Mouse (Mus musculus) limb, embryonic 13.5 days (tissue): ENCODE data around the gene Plekhg4. TPM values are rescaled to one million over a fixed set of nuclear protein-coding genes. Genes with fewer than 3 reads are reported as not detected.

ENCODE experiments used
- ATAC-seq: fragments of 200-750 bp; cut with Nextera tagmentation; 2 replicates; pipeline ENCODE4 v1.8.0; 2017; ENCODE audit warnings: low read depth, moderate number of reproducible peaks, moderate TSS enrichment; ENCODE audit not compliant: low FRiP score
- H3K27ac ChIP-seq: fragments of 300-500 bp; sonication (generic); 2 replicates; pipeline ENCODE4 v1.5.1; 2015; ENCODE audit warnings: inconsistent platforms, mild to moderate bottlenecking, moderate library complexity
- H3K27me3 ChIP-seq: fragments of 300-500 bp; sonication (generic); 2 replicates; pipeline ENCODE4 v1.6.1; 2015; ENCODE audit warnings: mild to moderate bottlenecking, inconsistent platforms
- H3K36me3 ChIP-seq: fragments of 300-500 bp; sonication (generic); 2 replicates; pipeline ENCODE4 v1.6.1; 2015; ENCODE audit warnings: inconsistent platforms, mild to moderate bottlenecking, moderate library complexity
- H3K4me1 ChIP-seq: fragments of 300-500 bp; sonication (generic); 2 replicates; pipeline ENCODE4 v1.6.1; 2015; ENCODE audit warnings: inconsistent platforms
- H3K4me2 ChIP-seq: fragments of 300-500 bp; sonication (generic); replicated peaks from 2 replicates; pipeline ENCODE4 v1.6.1; 2015; ENCODE audit warnings: inconsistent platforms, mild to moderate bottlenecking, moderate library complexity
- H3K4me3 ChIP-seq: fragments of 300-500 bp; sonication (generic); 2 replicates; pipeline ENCODE4 v1.5.1; 2015; ENCODE audit warnings: moderate library complexity, mild to moderate bottlenecking, inconsistent platforms
- H3K9ac ChIP-seq: fragments of 300-500 bp; sonication (generic); 2 replicates; pipeline ENCODE4 v1.6.1; 2015; ENCODE audit warnings: mild to moderate bottlenecking, inconsistent platforms
- H3K9me3 ChIP-seq: fragments of 300-500 bp; sonication (generic); 2 replicates; pipeline ENCODE4 v1.6.1; 2016; ENCODE audit warnings: inconsistent platforms
- WGBS: fragments of 180-500 bp; shearing (Covaris S2); methylation state at CpG from one replicate; pipeline ENCODE4 v1.1.7; 2015; 5-methylcytosine and 5-hydroxymethylcytosine counted together
- polyA plus RNA-seq: library from polyadenylated mRNA; unstranded; fragments of >200 nt; fragmentation: Nextera tagmentation; extraction: Ambion mirVana; gene quantifications from 2 replicates; pipeline ENCODE4 v1.2.1, GENCODE M21; 2015

The Plekhg4 gene
- polyA plus RNA-seq, 1 experiment from 2014 or later, result 0.73 TPM

DNA sequence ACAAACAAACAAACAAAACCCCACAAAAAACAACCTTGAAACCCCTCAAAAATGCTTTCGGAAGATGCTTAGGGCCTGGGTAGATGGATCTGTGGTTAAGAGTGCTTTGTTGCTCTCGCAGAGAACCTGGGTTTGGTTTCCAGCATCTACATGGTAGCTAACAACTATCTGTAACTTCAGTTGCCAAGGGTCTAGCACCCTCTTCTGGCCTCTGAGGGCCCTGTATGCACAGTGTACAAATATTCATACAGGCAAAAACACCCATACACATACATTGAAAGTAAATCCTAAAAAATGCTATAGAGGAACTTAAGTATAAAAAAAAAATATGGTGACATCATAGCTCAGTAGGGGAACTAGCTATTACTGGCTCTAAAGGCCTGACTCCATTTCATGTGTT lies 11.0 kb downstream of the Plekhg4 start:
- Histone ChIP-seq H3K36me3 (no peaks in the 10 kb centered on the region), H3K4me2 (no peak overlapping the region), H3K9ac (no peak overlapping the region), H3K27ac (no peak overlapping the region), H3K4me1 (peaks cover 43% of the 10 kb centered on the region), H3K27me3 (no peaks in the 10 kb centered on the region), H3K4me3 (no peak overlapping the region), H3K9me3 (peaks cover 5% of the 10 kb centered on the region; the same call in 1 of the 2 replicates)
- ATAC-seq, result no peak
- whole genome bisulfite sequencing, result 96% methylated on average over 2 of the region's 2 CpGs

DNA sequence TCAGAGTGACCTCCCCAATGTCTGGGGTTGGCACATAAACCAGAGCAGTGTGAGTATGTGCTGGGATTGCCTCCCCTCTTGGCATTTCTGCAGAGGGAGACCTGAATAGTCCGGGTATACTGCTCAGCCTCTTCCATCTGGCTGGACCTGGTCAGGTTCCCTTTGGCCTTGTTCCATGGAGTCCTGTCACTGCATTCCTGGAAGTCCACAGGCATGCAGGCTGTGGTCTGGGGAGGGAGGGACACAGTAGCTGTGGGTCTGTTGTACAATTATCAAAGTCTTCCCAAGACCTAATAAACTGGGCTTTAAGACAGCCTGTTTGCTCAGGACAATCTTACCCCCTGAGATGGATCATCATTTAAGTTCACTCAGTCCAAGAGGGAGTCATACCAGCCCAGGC lies 14.1 kb downstream of the Plekhg4 start:
- no peak for ATAC-seq
- WGBS, result 53% methylated on average over 1 of the region's 1 CpGs

DNA sequence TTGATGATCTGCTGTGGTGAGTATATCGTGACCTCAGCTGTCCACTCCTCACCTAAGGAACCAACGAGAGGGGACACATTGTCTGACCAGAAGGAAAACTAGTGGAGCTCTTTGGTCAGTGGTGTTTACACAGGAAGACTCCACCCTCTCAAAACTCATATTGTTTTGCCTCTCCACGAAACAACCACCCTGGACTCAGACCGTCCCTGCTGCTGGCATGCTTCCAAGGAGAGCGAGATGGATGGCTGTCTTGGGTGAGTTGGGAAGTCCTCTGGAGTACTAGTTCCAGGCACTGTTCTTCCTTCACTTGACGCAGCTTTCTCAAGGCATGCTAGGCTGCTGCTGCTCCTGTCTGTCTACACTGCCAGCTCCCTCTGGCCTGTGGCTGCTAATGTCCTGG lies 16.0 kb downstream of the Plekhg4 start:
- Histone ChIP-seq H3K9me3 (0 out of 2 replicates have a peak, but pooled peaks cover under 1% of the 10 kb centered on the region), H3K4me3 (no peak overlapping the region), H3K9ac (no peak overlapping the region), H3K27ac (no peak overlapping the region), H3K27me3 (0 out of 2 replicates have a peak, but pooled peaks cover 2% of the 10 kb centered on the region), H3K4me1 (peaks cover 31% of the 10 kb centered on the region), H3K36me3 (no peaks in the 10 kb centered on the region), H3K4me2 (no peak overlapping the region)
- 78% methylated on average over 6 of the region's 6 CpGs for whole genome bisulfite sequencing
- no peak for ATAC-seq

More for the DNA sequence above, 14.1 kb downstream of the Plekhg4 start:
- H3K27ac ChIP-seq, result no peak overlapping the region
- H3K4me2 ChIP-seq, result no peak overlapping the region
- H3K27me3 ChIP-seq, result 0 out of 2 replicates have a peak, but pooled peaks cover 2% of the 10 kb centered on the region
- no peak overlapping the region for H3K4me3 ChIP-seq
- H3K4me1 ChIP-seq, result peaks cover 31% of the 10 kb centered on the region
- H3K36me3 ChIP-seq, result no peaks in the 10 kb centered on the region
- peaks cover 5% of the 10 kb centered on the region; the same call in 1 of the 2 replicates for H3K9me3 ChIP-seq
- no peak overlapping the region for H3K9ac ChIP-seq

- no peak for ATAC-seq
- H3K4me2 ChIP-seq, result no peak overlapping the region
These were observed 20.2 kb downstream of the Plekhg4 start for GRCm38 (mm10) chr8:105393089-105393787.

GRCm38 (mm10) chr8:105393915-105394314 lies 20.8 kb downstream of the Plekhg4 start:
- H3K4me1 ChIP-seq, result no peaks in the 10 kb centered on the region
- ATAC-seq, result no peak
- no peak overlapping the region for H3K27ac ChIP-seq
- H3K9ac ChIP-seq, result no peak overlapping the region
- no peak overlapping the region for H3K4me2 ChIP-seq
- no peaks in the 10 kb centered on the region for H3K9me3 ChIP-seq
- H3K4me3 ChIP-seq, result no peak overlapping the region
- H3K27me3 ChIP-seq, result 0 out of 2 replicates have a peak, but pooled peaks cover 2% of the 10 kb centered on the region
- WGBS, result 83% methylated on average over 7 of the region's 7 CpGs
- H3K36me3 ChIP-seq, result no peaks in the 10 kb centered on the region

More at GRCm38 (mm10) chr8:105393089-105393787, 20.2 kb downstream of the Plekhg4 start:
- H3K4me3 ChIP-seq, result no peak overlapping the region
- WGBS, result 86% methylated on average over 12 of the region's 12 CpGs
- H3K9me3 ChIP-seq, result no peaks in the 10 kb centered on the region
- H3K4me1 ChIP-seq, result peaks cover 1% of the 10 kb centered on the region; the same call in 1 of the 2 replicates
- H3K9ac ChIP-seq, result no peak overlapping the region
- H3K27me3 ChIP-seq, result 0 out of 2 replicates have a peak, but pooled peaks cover 2% of the 10 kb centered on the region
- H3K27ac ChIP-seq, result no peak overlapping the region
- no peaks in the 10 kb centered on the region for H3K36me3 ChIP-seq

DNA sequence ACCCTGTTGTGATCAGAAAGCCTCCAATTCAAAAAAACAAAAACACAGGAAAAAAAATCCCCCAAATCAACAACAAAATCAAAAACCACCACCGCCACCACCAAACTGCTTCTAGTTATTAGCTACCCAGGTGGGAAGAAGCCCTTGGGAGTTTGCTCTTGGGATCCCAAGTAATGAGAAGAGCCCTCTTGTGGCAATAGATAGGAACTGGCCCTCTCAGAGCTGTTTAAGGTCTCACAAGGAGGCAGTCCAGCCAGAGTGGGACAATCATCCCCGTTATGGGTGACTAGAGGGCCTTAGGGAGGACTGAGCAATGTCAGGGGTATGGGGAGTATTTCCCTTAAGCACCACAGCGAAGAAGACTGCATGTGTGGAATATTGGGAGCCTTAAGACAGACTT lies 24.7 kb downstream of the Plekhg4 start:
- H3K4me3 ChIP-seq, result no peak overlapping the region
- no peak overlapping the region for H3K9ac ChIP-seq
- no peaks in the 10 kb centered on the region for H3K27me3 ChIP-seq
- WGBS, result 40% methylated on average over 3 of the region's 3 CpGs
- H3K4me1 ChIP-seq, result no peaks in the 10 kb centered on the region
- no peak overlapping the region for H3K4me2 ChIP-seq
- no peak overlapping the region for H3K27ac ChIP-seq
- H3K36me3 ChIP-seq, result no peaks in the 10 kb centered on the region
- no peak for ATAC-seq
- H3K9me3 ChIP-seq, result no peaks in the 10 kb centered on the region

DNA sequence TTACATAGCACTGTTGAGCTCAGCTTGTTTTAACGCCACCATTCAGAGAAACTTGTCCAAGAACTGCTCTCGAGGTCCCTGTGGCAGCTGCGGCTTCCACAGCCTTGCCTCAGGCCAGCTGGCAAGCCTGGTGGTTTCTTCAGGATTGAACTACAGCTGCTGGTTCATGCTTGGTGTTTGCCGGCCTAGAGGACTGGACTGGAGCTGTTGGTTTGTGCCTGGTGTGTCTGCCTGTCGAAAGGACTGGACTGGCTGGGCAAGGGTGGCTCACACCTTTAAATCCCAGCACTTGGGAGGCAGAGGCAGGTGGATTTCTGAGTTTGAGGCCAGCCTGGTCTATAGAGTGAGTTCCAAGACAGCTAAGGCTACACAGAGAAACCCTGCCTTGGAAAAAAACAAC lies 26.9 kb downstream of the Plekhg4 start:
- no peak for ATAC-seq
- 81% methylated on average over 5 of the region's 5 CpGs for WGBS
- H3K36me3 ChIP-seq, result no peaks in the 10 kb centered on the region

DNA sequence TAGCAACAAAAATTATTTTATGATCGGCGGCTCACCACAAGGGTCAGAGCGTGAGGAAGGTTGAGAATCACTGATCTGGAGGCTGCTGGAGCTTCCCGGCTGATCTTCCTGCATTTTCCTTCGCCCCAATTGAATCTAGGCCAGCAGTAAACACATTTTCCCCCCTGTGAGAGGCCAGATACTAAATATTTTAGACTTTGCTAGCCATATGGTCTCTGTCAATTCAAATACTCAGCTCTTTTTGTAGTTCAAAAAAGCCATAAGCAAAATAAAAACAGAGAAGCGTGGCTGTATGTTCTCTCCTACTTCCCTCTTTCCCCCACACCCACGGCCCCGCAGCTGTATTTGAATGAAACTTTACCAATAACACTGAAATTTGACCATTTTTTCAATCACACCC lies 30.4 kb downstream of the Plekhg4 start:
- Histone ChIP-seq H3K4me1 (no peaks in the 10 kb centered on the region), H3K27me3 (no peaks in the 10 kb centered on the region), H3K4me3 (no peak overlapping the region), H3K9me3 (no peaks in the 10 kb centered on the region), H3K9ac (no peak overlapping the region), H3K4me2 (no peak overlapping the region), H3K36me3 (no peaks in the 10 kb centered on the region), H3K27ac (no peak overlapping the region)
- ATAC-seq, result no peak
- WGBS, result 86% methylated on average over 8 of the region's 8 CpGs

More for the DNA sequence above, 26.9 kb downstream of the Plekhg4 start:
- Histone ChIP-seq H3K4me1 (no peaks in the 10 kb centered on the region), H3K4me3 (no peak overlapping the region), H3K4me2 (no peak overlapping the region), H3K27me3 (no peaks in the 10 kb centered on the region), H3K9me3 (no peaks in the 10 kb centered on the region), H3K9ac (no peak overlapping the region), H3K27ac (no peak overlapping the region)

- Histone ChIP-seq H3K9me3 (no peaks in the 10 kb centered on the region), H3K4me1 (no peaks in the 10 kb centered on the region)
- no peak for ATAC-seq
These were observed 31.4 kb downstream of the Plekhg4 start for GRCm38 (mm10) chr8:105404496-105404895.

DNA sequence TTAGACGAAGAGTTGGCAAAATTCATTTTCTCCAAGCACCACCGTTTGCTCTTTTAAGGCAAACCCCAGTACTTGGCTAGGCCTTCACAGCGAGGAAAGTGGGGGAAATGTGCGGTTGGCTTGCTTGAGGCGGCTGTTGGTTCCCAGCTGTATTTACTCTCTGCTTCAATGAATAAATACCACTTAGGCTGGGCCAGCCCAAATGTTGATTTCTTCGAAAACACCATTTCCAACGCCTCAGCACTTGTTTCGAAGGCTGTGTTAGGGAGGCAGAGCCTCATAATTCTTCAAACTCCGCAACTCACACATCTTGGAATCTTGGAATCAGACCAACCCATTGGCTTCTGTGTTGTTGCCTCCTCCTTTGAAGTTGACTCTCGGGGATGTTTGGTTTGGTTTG lies 33.3 kb downstream of the Plekhg4 start:
- no peak overlapping the region for H3K4me2 ChIP-seq
- 70% methylated on average over 10 of the region's 10 CpGs for WGBS
- H3K9ac ChIP-seq, result no peak overlapping the region
- no peaks in the 10 kb centered on the region for H3K36me3 ChIP-seq
- H3K27ac ChIP-seq, result no peak overlapping the region
- H3K4me3 ChIP-seq, result no peak overlapping the region
- H3K27me3 ChIP-seq, result no peaks in the 10 kb centered on the region
- no peaks in the 10 kb centered on the region for H3K9me3 ChIP-seq
- no peak for ATAC-seq
- H3K4me1 ChIP-seq, result no peaks in the 10 kb centered on the region

More at GRCm38 (mm10) chr8:105404496-105404895, 31.4 kb downstream of the Plekhg4 start:
- no peak overlapping the region for H3K4me3 ChIP-seq
- no peaks in the 10 kb centered on the region for H3K36me3 ChIP-seq
- no peak overlapping the region for H3K9ac ChIP-seq
- no peak overlapping the region for H3K27ac ChIP-seq
- H3K4me2 ChIP-seq, result no peak overlapping the region
- WGBS, result 77% methylated on average over 1 of the region's 1 CpGs
- H3K27me3 ChIP-seq, result no peaks in the 10 kb centered on the region

GRCm38 (mm10) chr8:105408331-105408730 lies 35.3 kb downstream of the Plekhg4 start:
- H3K27me3 ChIP-seq, result peaks cover 16% of the 10 kb centered on the region
- no peak overlapping the region for H3K4me3 ChIP-seq
- H3K9me3 ChIP-seq, result no peaks in the 10 kb centered on the region
- no peak overlapping the region for H3K9ac ChIP-seq
- 63% methylated on average over 7 of the region's 7 CpGs for WGBS
- no peak overlapping the region for H3K4me2 ChIP-seq
- H3K27ac ChIP-seq, result no peak overlapping the region
- no peak for ATAC-seq
- peaks cover 3% of the 10 kb centered on the region for H3K4me1 ChIP-seq
- H3K36me3 ChIP-seq, result no peaks in the 10 kb centered on the region

DNA sequence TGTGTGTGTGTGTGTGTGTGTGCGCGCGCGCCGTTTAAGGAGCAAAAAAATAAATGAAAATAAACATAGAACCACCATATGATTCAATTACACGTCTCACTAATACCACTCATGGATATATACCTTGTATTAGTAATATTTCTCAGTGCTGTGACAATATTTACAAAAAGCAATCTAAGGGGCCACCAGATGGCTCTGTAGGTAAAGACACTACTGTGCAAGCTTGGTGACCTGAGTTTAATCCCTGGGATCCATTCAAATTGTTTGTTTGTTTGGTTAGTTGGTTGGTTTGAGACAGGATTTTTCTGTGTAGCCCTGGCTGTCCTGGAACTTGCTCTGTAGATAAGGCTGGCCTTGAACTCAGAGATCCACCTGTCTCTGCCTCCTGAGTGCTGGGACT lies 36.9 kb downstream of the Plekhg4 start:
- no peaks in the 10 kb centered on the region for H3K36me3 ChIP-seq
- H3K4me2 ChIP-seq, result no peak overlapping the region
- ATAC-seq, result no peak
- H3K27ac ChIP-seq, result no peak overlapping the region
- H3K4me3 ChIP-seq, result no peak overlapping the region
- peaks cover 32% of the 10 kb centered on the region for H3K27me3 ChIP-seq
- WGBS, result 90% methylated on average over 6 of the region's 6 CpGs
- no peak overlapping the region for H3K9ac ChIP-seq
- peaks cover 9% of the 10 kb centered on the region for H3K4me1 ChIP-seq
- no peaks in the 10 kb centered on the region for H3K9me3 ChIP-seq

DNA sequence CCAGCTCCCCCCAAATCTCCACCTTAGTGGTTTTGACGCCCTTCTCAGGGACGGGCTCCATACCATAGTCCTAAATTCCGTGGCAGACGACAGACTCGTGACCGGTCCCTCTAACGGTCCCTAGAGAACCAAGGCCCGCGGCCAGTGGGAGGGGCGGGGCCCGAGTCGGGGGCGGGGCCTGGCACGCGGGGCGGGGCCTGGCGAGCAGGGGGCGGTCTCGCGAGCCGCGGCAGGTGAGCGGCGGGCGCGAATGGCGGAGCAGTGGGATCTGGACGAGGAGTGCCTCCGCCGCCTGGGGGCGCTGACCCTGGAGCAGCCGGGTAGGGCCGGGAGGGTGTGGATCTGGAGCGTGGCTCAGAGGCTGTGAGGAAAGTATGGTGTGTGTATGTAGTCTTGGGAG lies 40.3 kb downstream of the Plekhg4 start, which contains the start of the genes Kctd19 and Lrrc36:
Gene Kctd19 (minus strand): TSS at position 112 of the 400 bp plus-strand sequence.
Gene Lrrc36 (plus strand): TSS at position 181 of the 400 bp plus-strand sequence.
- Histone ChIP-seq H3K4me2 (peak within 1 kb of the TSS; percentile 60), H3K36me3 (no peaks in the 10 kb centered on the region), H3K9ac (no peak within 1 kb of the TSS), H3K4me3 (peak within 1 kb of the TSS; percentile 34), H3K27me3 (peaks cover 43% of the 10 kb centered on the region), H3K9me3 (no peaks in the 10 kb centered on the region), H3K4me1 (peaks cover 9% of the 10 kb centered on the region), H3K27ac (no peak within 1 kb of the TSS)
- ATAC-seq, result no peak
- 1% methylated on average over 34 of the region's 34 CpGs for WGBS
